Mouse (Mus musculus): ENCODE results near the gene Dcx. TPM values are rescaled to one million over a fixed set of nuclear protein-coding genes. Genes with fewer than 3 reads are reported as not detected.

The Dcx gene
- 6.6 and 9.5 TPM in 2 replicates for polyA plus RNA-seq (2015; fragmentation: Nextera tagmentation; extraction: Ambion mirVana)

GRCm38 (mm10) chrX:143932958-143933357, at the start of gene Dcx:
TSS of gene Dcx (minus strand) at chrX:143933311.
- WGBS, result 46% methylated on average over 8 of the region's 8 CpGs
- H3K36me3 ChIP-seq, result no peaks in the 10 kb centered on the region
- H3K4me3 ChIP-seq, result peak within 1 kb of the TSS; percentile 15
- no peak for ATAC-seq (ENCODE audit: insufficient number of reproducible peaks, low FRiP score, low TSS enrichment, low read depth)
- H3K4me2 ChIP-seq, result no peak within 1 kb of the TSS
- no peak within 1 kb of the TSS for H3K9ac ChIP-seq
- H3K27me3 ChIP-seq, result no peaks in the 10 kb centered on the region; the same call in 1 of the 2 replicates
- H3K27ac ChIP-seq, result no peak within 1 kb of the TSS
- H3K9me3 ChIP-seq, result no peaks in the 10 kb centered on the region
- no peaks in the 10 kb centered on the region for H3K4me1 ChIP-seq

- 30% methylated on average over 6 of the region's 6 CpGs for WGBS
- peak; percentile 61; the same call in 1 of the 2 replicates for ATAC-seq (ENCODE audit: insufficient number of reproducible peaks, low FRiP score, low TSS enrichment, low read depth)
- no peaks in the 10 kb centered on the region for H3K36me3 ChIP-seq
- no peaks in the 10 kb centered on the region for H3K9me3 ChIP-seq
- H3K27me3 ChIP-seq, result no peaks in the 10 kb centered on the region
- no peak overlapping the region for H3K9ac ChIP-seq
- H3K27ac ChIP-seq, result no peak overlapping the region
- H3K4me2 ChIP-seq, result no peak overlapping the region
- no peaks in the 10 kb centered on the region for H3K4me1 ChIP-seq
- H3K4me3 ChIP-seq, result no peak overlapping the region
Observed at GRCm38 (mm10) chrX:143966249-143966648, 33.1 kb upstream of the Dcx start.

GRCm38 (mm10) chrX:143933671-143934070, 560 bp upstream of the Dcx start:
- no peak for ATAC-seq (ENCODE audit: insufficient number of reproducible peaks, low FRiP score, low TSS enrichment, low read depth)
- no peaks in the 10 kb centered on the region for H3K9me3 ChIP-seq
- no peak overlapping the region for H3K4me3 ChIP-seq
- H3K27ac ChIP-seq, result no peak overlapping the region
- WGBS, result 56% methylated on average over 2 of the region's 2 CpGs
- no peak overlapping the region for H3K9ac ChIP-seq
- H3K27me3 ChIP-seq, result no peaks in the 10 kb centered on the region; the same call in 1 of the 2 replicates
- H3K4me1 ChIP-seq, result no peaks in the 10 kb centered on the region
- H3K36me3 ChIP-seq, result no peaks in the 10 kb centered on the region
- H3K4me2 ChIP-seq, result no peak overlapping the region

- Histone ChIP-seq H3K4me2 (no peak overlapping the region), H3K36me3 (no peaks in the 10 kb centered on the region), H3K27ac (no peak overlapping the region), H3K4me3 (peak overlapping the region; percentile 15), H3K9me3 (no peaks in the 10 kb centered on the region), H3K9ac (no peak overlapping the region), H3K4me1 (no peaks in the 10 kb centered on the region), H3K27me3 (no peaks in the 10 kb centered on the region; the same call in 1 of the 2 replicates)
- no peak for ATAC-seq (ENCODE audit: insufficient number of reproducible peaks, low FRiP score, low TSS enrichment, low read depth)
- WGBS, result 40% methylated on average over 1 of the region's 1 CpGs
Observed at GRCm38 (mm10) chrX:143932530-143932929, 581 bp downstream of the Dcx start.

GRCm38 (mm10) chrX:143931400-143932185, 1.5 kb downstream of the Dcx start:
- H3K9me3 ChIP-seq, result no peaks in the 10 kb centered on the region
- H3K4me3 ChIP-seq, result peak overlapping the region; percentile 5
- no peak overlapping the region for H3K27ac ChIP-seq
- no peak overlapping the region for H3K9ac ChIP-seq
- H3K4me2 ChIP-seq, result no peak overlapping the region
- no peaks in the 10 kb centered on the region for H3K36me3 ChIP-seq
- H3K27me3 ChIP-seq, result no peaks in the 10 kb centered on the region; the same call in none of the 2 replicates
- H3K4me1 ChIP-seq, result no peaks in the 10 kb centered on the region
- WGBS, result 47% methylated on average over 6 of the region's 6 CpGs
- no peak for ATAC-seq (ENCODE audit: insufficient number of reproducible peaks, low FRiP score, low TSS enrichment, low read depth)

GRCm38 (mm10) chrX:143922070-143922469, 11.0 kb downstream of the Dcx start:
- Histone ChIP-seq H3K9me3 (no peaks in the 10 kb centered on the region), H3K4me1 (no peaks in the 10 kb centered on the region), H3K36me3 (no peaks in the 10 kb centered on the region), H3K9ac (no peak overlapping the region), H3K27ac (no peak overlapping the region), H3K4me3 (no peak overlapping the region), H3K27me3 (no peaks in the 10 kb centered on the region; the same call in 1 of the 2 replicates), H3K4me2 (no peak overlapping the region)
- no peak for ATAC-seq (ENCODE audit: insufficient number of reproducible peaks, low FRiP score, low TSS enrichment, low read depth)
- WGBS, result 84% methylated on average over 5 of the region's 5 CpGs

- no peaks in the 10 kb centered on the region for H3K9me3 ChIP-seq
- no peak overlapping the region for H3K4me3 ChIP-seq
- no peak overlapping the region for H3K4me2 ChIP-seq
- WGBS, result 44% methylated on average over 3 of the region's 3 CpGs
- no peaks in the 10 kb centered on the region for H3K4me1 ChIP-seq
- H3K27me3 ChIP-seq, result no peaks in the 10 kb centered on the region
- H3K27ac ChIP-seq, result no peak overlapping the region
- H3K9ac ChIP-seq, result no peak overlapping the region
- no peaks in the 10 kb centered on the region for H3K36me3 ChIP-seq
- ATAC-seq (ENCODE audit: insufficient number of reproducible peaks, low FRiP score, low TSS enrichment, low read depth), result no peak
Observed at GRCm38 (mm10) chrX:143906699-143907471, 26.2 kb downstream of the Dcx start.

- no peak for ATAC-seq (ENCODE audit: insufficient number of reproducible peaks, low FRiP score, low TSS enrichment, low read depth)
- 42% methylated on average over 2 of the region's 2 CpGs for WGBS
Observed at GRCm38 (mm10) chrX:143904689-143905088, 28.4 kb downstream of the Dcx start.

GRCm38 (mm10) chrX:143902300-143902699, 30.8 kb downstream of the Dcx start:
- H3K4me3 ChIP-seq, result no peak overlapping the region
- H3K36me3 ChIP-seq, result no peaks in the 10 kb centered on the region
- no peaks in the 10 kb centered on the region for H3K27me3 ChIP-seq
- no peak overlapping the region for H3K9ac ChIP-seq
- ATAC-seq (ENCODE audit: insufficient number of reproducible peaks, low FRiP score, low TSS enrichment, low read depth), result no peak
- no peak overlapping the region for H3K27ac ChIP-seq
- 65% methylated on average over 8 of the region's 8 CpGs for WGBS
- no peak overlapping the region for H3K4me2 ChIP-seq
- H3K9me3 ChIP-seq, result no peaks in the 10 kb centered on the region
- no peaks in the 10 kb centered on the region for H3K4me1 ChIP-seq

More at GRCm38 (mm10) chrX:143904689-143905088, 28.4 kb downstream of the Dcx start:
- no peaks in the 10 kb centered on the region for H3K9me3 ChIP-seq
- no peak overlapping the region for H3K27ac ChIP-seq
- H3K27me3 ChIP-seq, result no peaks in the 10 kb centered on the region
- no peak overlapping the region for H3K4me2 ChIP-seq
- H3K9ac ChIP-seq, result no peak overlapping the region
- no peak overlapping the region for H3K4me3 ChIP-seq
- H3K36me3 ChIP-seq, result no peaks in the 10 kb centered on the region
- no peaks in the 10 kb centered on the region for H3K4me1 ChIP-seq

GRCm38 (mm10) chrX:143897363-143898285, 35.5 kb downstream of the Dcx start:
- no peak for ATAC-seq (ENCODE audit: insufficient number of reproducible peaks, low FRiP score, low TSS enrichment, low read depth)
- 56% methylated on average over 7 of the region's 7 CpGs for WGBS
- no peaks in the 10 kb centered on the region for H3K27me3 ChIP-seq

GRCm38 (mm10) chrX:143896936-143897335, 36.2 kb downstream of the Dcx start:
- H3K4me1 ChIP-seq, result no peaks in the 10 kb centered on the region
- H3K27ac ChIP-seq, result no peak overlapping the region
- ATAC-seq (ENCODE audit: insufficient number of reproducible peaks, low FRiP score, low TSS enrichment, low read depth), result no peak
- no peaks in the 10 kb centered on the region for H3K36me3 ChIP-seq
- H3K27me3 ChIP-seq, result no peaks in the 10 kb centered on the region
- 74% methylated on average over 5 of the region's 5 CpGs for WGBS
- no peak overlapping the region for H3K9ac ChIP-seq
- H3K4me3 ChIP-seq, result no peak overlapping the region
- H3K4me2 ChIP-seq, result no peak overlapping the region
- no peaks in the 10 kb centered on the region for H3K9me3 ChIP-seq

More at GRCm38 (mm10) chrX:143897363-143898285, 35.5 kb downstream of the Dcx start:
- H3K9me3 ChIP-seq, result no peaks in the 10 kb centered on the region
- H3K4me1 ChIP-seq, result no peaks in the 10 kb centered on the region
- H3K27ac ChIP-seq, result no peak overlapping the region
- H3K4me2 ChIP-seq, result no peak overlapping the region
- H3K9ac ChIP-seq, result no peak overlapping the region
- no peak overlapping the region for H3K4me3 ChIP-seq
- H3K36me3 ChIP-seq, result no peaks in the 10 kb centered on the region
